Mouse (Mus musculus) stomach, postnatal 0 days (tissue): ENCODE measurements around the gene Gsto1. TPM values are rescaled to one million over a fixed set of nuclear protein-coding genes. Genes with fewer than 3 reads are reported as not detected.

Experiments used
- ATAC-seq: fragments of 200-750 bp; cut with Nextera tagmentation; 2 replicates; pipeline ENCODE4 v1.8.0; 2017; ENCODE audit not compliant: low FRiP score, low TSS enrichment
- DNase-seq: peaks from one replicate; pipeline ENCODE4 v3.0.0-alpha.2; 2016; ENCODE audit warnings: low spot score
- H3K27ac ChIP-seq: fragments of 300-500 bp; sonication (generic); replicated peaks from 2 replicates; pipeline ENCODE4 v1.5.1; 2014; ENCODE audit warnings: mild to moderate bottlenecking, control low read depth
- H3K27me3 ChIP-seq: fragments of 300-500 bp; sonication (generic); 2 replicates; pipeline ENCODE4 v1.6.1; 2014; ENCODE audit warnings: low read length; ENCODE audit not compliant: control insufficient read depth, insufficient read depth
- H3K36me3 ChIP-seq: fragments of 300-500 bp; sonication (generic); 2 replicates; pipeline ENCODE4 v1.6.1; 2014; ENCODE audit warnings: low read length, mixed read lengths; ENCODE audit not compliant: control insufficient read depth, insufficient read depth
- H3K4me1 ChIP-seq: fragments of 300-500 bp; sonication (generic); replicated peaks from 2 replicates; pipeline ENCODE4 v1.6.1; 2014; ENCODE audit warnings: antibody characterized with exemption; ENCODE audit not compliant: control insufficient read depth, insufficient read depth
- H3K4me2 ChIP-seq: fragments of 300-500 bp; sonication (generic); replicated peaks from 2 replicates; pipeline ENCODE4 v1.6.1; 2014; ENCODE audit warnings: low read depth, mild to moderate bottlenecking, control low read depth, moderate library complexity
- H3K4me3 ChIP-seq: fragments of 300-500 bp; sonication (generic); 2 replicates; pipeline ENCODE4 v1.5.1; 2014; ENCODE audit warnings: low read depth, low read length, control low read depth
- H3K9ac ChIP-seq: fragments of 300-500 bp; sonication (generic); 2 replicates; pipeline ENCODE4 v1.6.1; 2014; ENCODE audit warnings: mild to moderate bottlenecking, low read length, control low read depth, mixed read lengths
- H3K9me3 ChIP-seq: fragments of 300-500 bp; sonication (generic); 2 replicates; pipeline ENCODE4 v1.6.1; 2016; ENCODE audit warnings: low read length; ENCODE audit not compliant: control insufficient read depth
- CTCF ChIP-seq: IDR thresholded peaks from 2 replicates; pipeline ENCODE4 v1.5.1; 2016; ENCODE audit warnings: antibody characterized with exemption, low read depth, mild to moderate bottlenecking, moderate library complexity
- EP300 ChIP-seq: optimal IDR thresholded peaks from 2 replicates; pipeline ENCODE3; 2016; ENCODE audit warnings: antibody characterized with exemption
- WGBS: fragments of 180-500 bp; shearing (Covaris S2); extraction: QIAGEN DNeasy Blood & Tissue Kit; methylation state at CpG from one replicate; pipeline ENCODE4 v1.1.7; 2014; 5-methylcytosine and 5-hydroxymethylcytosine counted together
- polyA plus RNA-seq: library from polyadenylated mRNA; unstranded; fragments of >200 nt; fragmentation: Nextera tagmentation; extraction: Ambion mirVana; gene quantifications from 2 replicates; pipeline ENCODE4 v1.2.1, GENCODE M21; 2015

The Gsto1 gene
- polyA plus RNA-seq, 1 experiment from 2014 or later = 3,153 TPM

GRCm38 (mm10) chr19:47821494-47821872 is 33.3 kb upstream of the Gsto1 start:
- no peaks in the 10 kb centered on the region for H3K27me3 ChIP-seq
- H3K27ac ChIP-seq = no peak overlapping the region
- H3K36me3 ChIP-seq = no peaks in the 10 kb centered on the region
- H3K9ac ChIP-seq = no peak overlapping the region
- TF ChIP-seq EP300 (no peak), CTCF (no peak)
- 37% methylated on average over 7 of the region's 7 CpGs for WGBS
- DNase-seq = peak; percentile 39
- no peaks in the 10 kb centered on the region; the same call in 1 of the 2 replicates for H3K4me1 ChIP-seq
- no peak for ATAC-seq
- H3K4me2 ChIP-seq = no peak overlapping the region
- H3K4me3 ChIP-seq = no peak overlapping the region
- no peaks in the 10 kb centered on the region for H3K9me3 ChIP-seq

GRCm38 (mm10) chr19:47822143-47822796 is 32.5 kb upstream of the Gsto1 start:
- Histone ChIP-seq H3K9ac (no peak overlapping the region), H3K4me2 (no peak overlapping the region), H3K4me3 (no peak overlapping the region), H3K36me3 (no peaks in the 10 kb centered on the region), H3K9me3 (no peaks in the 10 kb centered on the region), H3K27ac (no peak overlapping the region), H3K4me1 (no peaks in the 10 kb centered on the region; the same call in 1 of the 2 replicates), H3K27me3 (no peaks in the 10 kb centered on the region)
- ATAC-seq (peak; percentile 46), DNase-seq (peak; percentile 68)
- TF ChIP-seq EP300 = no peak
- TF ChIP-seq CTCF = peak; percentile 75
- WGBS = 21% methylated on average over 8 of the region's 8 CpGs

GRCm38 (mm10) chr19:47824026-47824425 is 30.7 kb upstream of the Gsto1 start:
- H3K9me3 ChIP-seq = no peaks in the 10 kb centered on the region
- DNase-seq (no peak), ATAC-seq (peak; percentile 55; the same call in 1 of the 2 replicates)
- H3K4me3 ChIP-seq = no peak overlapping the region
- H3K27me3 ChIP-seq = no peaks in the 10 kb centered on the region
- WGBS = 49% methylated on average over 5 of the region's 5 CpGs
- H3K4me2 ChIP-seq = no peak overlapping the region
- H3K4me1 ChIP-seq = no peaks in the 10 kb centered on the region; the same call in 1 of the 2 replicates
- no peak for TF ChIP-seq CTCF
- no peak for TF ChIP-seq EP300
- peak overlapping the region; percentile 76; the same call in 1 of the 2 replicates for H3K27ac ChIP-seq
- no peak overlapping the region for H3K9ac ChIP-seq
- H3K36me3 ChIP-seq = no peaks in the 10 kb centered on the region

DNA sequence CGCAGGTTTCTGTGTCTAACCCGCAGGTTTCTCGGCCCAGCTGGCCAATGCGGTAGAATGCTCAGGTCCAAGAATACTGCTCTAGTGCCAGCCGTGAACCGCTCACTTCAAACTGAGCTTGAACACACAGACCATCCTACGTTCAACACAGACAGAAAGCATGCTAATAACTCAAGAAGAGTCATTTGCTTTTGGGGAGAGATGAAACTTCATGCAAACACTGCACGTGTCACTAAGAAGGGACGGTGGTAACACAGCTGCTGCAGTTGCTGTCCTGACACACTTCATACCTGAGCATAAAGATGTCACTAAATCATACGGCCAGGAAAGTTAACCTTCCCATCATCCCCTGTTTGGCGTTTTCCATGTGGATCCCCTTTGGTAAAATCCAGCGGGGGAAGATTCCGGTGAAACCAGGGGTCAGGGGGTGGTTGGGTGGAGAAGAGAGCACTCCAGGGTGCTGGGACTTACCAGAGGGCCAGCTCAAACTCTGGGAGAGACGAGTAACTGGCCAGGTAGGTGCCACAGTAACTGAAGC is 24.8 kb upstream of the Gsto1 start:
- WGBS = 81% methylated on average over 14 of the region's 14 CpGs
- no peaks in the 10 kb centered on the region for H3K27me3 ChIP-seq
- H3K9me3 ChIP-seq = no peaks in the 10 kb centered on the region
- no peak overlapping the region for H3K9ac ChIP-seq
- no peak overlapping the region for H3K4me3 ChIP-seq
- H3K36me3 ChIP-seq = no peaks in the 10 kb centered on the region
- no peaks in the 10 kb centered on the region for H3K4me1 ChIP-seq
- DNase-seq (no peak), ATAC-seq (no peak)
- no peak for TF ChIP-seq CTCF
- TF ChIP-seq EP300 = no peak
- H3K27ac ChIP-seq = no peak overlapping the region
- H3K4me2 ChIP-seq = no peak overlapping the region

DNA sequence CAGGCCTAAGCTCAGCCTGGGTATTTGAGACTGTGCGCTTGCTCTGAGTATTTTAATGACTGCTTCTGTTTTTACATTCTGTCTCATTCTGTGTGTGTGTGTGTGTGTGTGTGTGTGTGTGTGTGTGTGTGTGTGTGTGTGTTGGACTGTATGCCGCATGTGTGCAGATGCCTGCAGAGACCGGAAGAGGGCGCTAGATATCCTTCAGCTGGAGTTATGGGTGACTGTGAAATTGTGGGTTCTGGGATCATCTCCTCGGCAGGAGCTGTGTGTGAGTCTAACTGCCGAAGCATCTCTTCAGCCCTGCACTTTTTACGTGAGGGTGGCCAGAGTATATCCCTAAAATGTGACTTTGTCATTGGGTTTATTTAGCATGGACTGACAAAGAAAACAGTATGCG is 23.7 kb upstream of the Gsto1 start:
- H3K4me1 ChIP-seq = no peaks in the 10 kb centered on the region
- no peaks in the 10 kb centered on the region for H3K36me3 ChIP-seq
- ATAC-seq = no peak
- WGBS = 95% methylated on average over 8 of the region's 8 CpGs
- H3K27ac ChIP-seq = no peak overlapping the region
- no peak overlapping the region for H3K9ac ChIP-seq
- no peak overlapping the region for H3K4me2 ChIP-seq
- no peak overlapping the region for H3K4me3 ChIP-seq
- TF ChIP-seq EP300 (no peak), CTCF (peak; percentile 8; the same call in 1 of the 2 replicates)
- H3K27me3 ChIP-seq = no peaks in the 10 kb centered on the region
- H3K9me3 ChIP-seq = no peaks in the 10 kb centered on the region
- DNase-seq = no peak

DNA sequence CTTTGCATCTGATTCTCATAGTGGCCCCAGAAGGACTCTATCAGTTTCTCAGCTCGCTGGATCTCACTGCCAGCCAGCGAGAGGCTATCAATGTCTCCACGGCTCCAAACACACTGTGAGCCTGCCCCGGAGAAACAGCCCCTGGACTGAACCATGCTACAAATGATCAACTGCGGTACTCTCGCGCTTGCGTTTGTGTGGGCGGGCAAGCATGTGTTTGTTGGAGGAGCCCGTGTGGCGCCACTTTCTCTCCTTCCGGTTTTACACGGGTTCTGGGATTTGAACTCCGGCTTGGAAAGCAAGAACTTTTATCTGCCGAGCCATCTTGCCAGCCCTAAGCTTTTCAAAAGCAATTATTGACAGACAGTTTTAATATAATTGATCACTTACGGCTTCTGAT is 22.5 kb upstream of the Gsto1 start:
- Histone ChIP-seq H3K4me3 (no peak overlapping the region), H3K9ac (no peak overlapping the region), H3K27ac (no peak overlapping the region), H3K9me3 (no peaks in the 10 kb centered on the region), H3K4me1 (no peaks in the 10 kb centered on the region), H3K4me2 (no peak overlapping the region), H3K36me3 (no peaks in the 10 kb centered on the region), H3K27me3 (no peaks in the 10 kb centered on the region)
- ATAC-seq (no peak), DNase-seq (no peak)
- TF ChIP-seq CTCF = no peak
- no peak for TF ChIP-seq EP300
- WGBS = 86% methylated on average over 16 of the region's 16 CpGs
